Mouse (Mus musculus) forebrain, embryonic 15.5 days (tissue): ENCODE results near the gene Gnb1. TPM values are rescaled to one million over a fixed set of nuclear protein-coding genes. Genes with fewer than 3 reads are reported as not detected.

Source experiments
- ATAC-seq: fragments of 200-750 bp; cut with Nextera tagmentation; replicated peaks from 2 replicates; pipeline ENCODE4 v1.8.0; 2017; ENCODE audit warnings: mild to moderate bottlenecking, moderate TSS enrichment, moderate library complexity
- H3K27ac ChIP-seq: fragments of 300-500 bp; sonication (generic); replicated peaks from 2 replicates; pipeline ENCODE4 v1.5.1; 2015; ENCODE audit warnings: mild to moderate bottlenecking, inconsistent platforms
- H3K27me3 ChIP-seq: fragments of 300-500 bp; sonication (generic); 2 replicates; pipeline ENCODE4 v1.6.1; 2015; ENCODE audit warnings: inconsistent platforms
- H3K36me3 ChIP-seq: fragments of 300-500 bp; sonication (generic); 2 replicates; pipeline ENCODE4 v1.6.1; 2015; ENCODE audit warnings: mild to moderate bottlenecking, inconsistent platforms
- H3K4me1 ChIP-seq: fragments of 300-500 bp; sonication (generic); 2 replicates; pipeline ENCODE4 v1.6.1; 2015; ENCODE audit warnings: inconsistent platforms
- H3K4me2 ChIP-seq: fragments of 300-500 bp; sonication (generic); replicated peaks from 2 replicates; pipeline ENCODE4 v1.6.1; 2015; ENCODE audit warnings: mild to moderate bottlenecking, inconsistent platforms
- H3K4me3 ChIP-seq: fragments of 300-500 bp; sonication (generic); 2 replicates; pipeline ENCODE4 v1.5.1; 2015; ENCODE audit warnings: mild to moderate bottlenecking, inconsistent platforms
- H3K9ac ChIP-seq: fragments of 300-500 bp; sonication (generic); replicated peaks from 2 replicates; pipeline ENCODE4 v1.6.1; 2015; ENCODE audit warnings: mild to moderate bottlenecking, inconsistent platforms
- H3K9me3 ChIP-seq: fragments of 300-500 bp; sonication (generic); 2 replicates; pipeline ENCODE4 v1.6.1; 2016; ENCODE audit warnings: inconsistent platforms
- WGBS: fragments of 180-500 bp; shearing (Covaris S2); methylation state at CpG from one replicate; pipeline ENCODE4 v1.1.7; 2015; ENCODE audit warnings: mixed read lengths; 5-methylcytosine and 5-hydroxymethylcytosine counted together
- polyA plus RNA-seq: library from polyadenylated mRNA; unstranded; fragments of >200 nt; fragmentation: Nextera tagmentation; extraction: Ambion mirVana; gene quantifications from 2 replicates; pipeline ENCODE4 v1.2.1, GENCODE M21; 2015

Gene Gnb1
- polyA plus RNA-seq: 1,112 and 1,114 TPM in 2 replicates

DNA sequence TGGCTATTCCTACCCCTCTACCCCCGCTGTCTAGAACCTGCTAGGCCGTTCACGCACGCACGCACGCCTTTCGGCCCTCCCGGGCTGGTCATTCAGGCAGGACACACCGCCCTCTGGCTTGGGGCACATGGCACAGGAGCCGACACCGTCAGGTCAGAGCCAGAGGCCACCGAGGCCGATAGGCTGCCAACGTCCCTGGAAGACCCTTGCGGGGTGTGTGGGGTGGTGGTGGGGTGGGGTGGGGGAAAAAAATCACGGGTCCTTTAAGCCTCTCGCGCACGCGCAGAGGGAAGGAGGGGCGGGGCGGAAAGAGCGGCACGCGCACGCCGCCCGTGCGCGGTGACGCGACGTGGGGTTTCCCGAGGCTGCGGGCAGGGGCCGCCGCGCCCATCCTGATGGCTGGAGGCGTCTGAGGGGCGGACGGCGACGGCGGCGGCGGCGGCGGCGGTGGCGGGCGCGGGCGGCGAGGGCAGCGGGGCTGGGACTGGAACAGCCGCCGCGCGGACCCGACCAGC, at the start of gene Gnb1:
TSS of gene Gnb1 (plus strand) at position 372 of the 515 bp plus-strand sequence.
- no peaks in the 10 kb centered on the region for H3K9me3 ChIP-seq
- H3K4me3 ChIP-seq: peak within 1 kb of the TSS; percentile 98
- peak within 1 kb of the TSS; percentile 69 for H3K4me2 ChIP-seq
- H3K4me1 ChIP-seq: peaks cover 53% of the 10 kb centered on the region
- peak; percentile 80 for ATAC-seq
- H3K9ac ChIP-seq: peak within 1 kb of the TSS; percentile 99
- H3K27me3 ChIP-seq: no peaks in the 10 kb centered on the region
- WGBS: under 1% methylated on average over 40 of the region's 60 CpGs
- no peaks in the 10 kb centered on the region for H3K36me3 ChIP-seq
- H3K27ac ChIP-seq: peak within 1 kb of the TSS; percentile 95

DNA sequence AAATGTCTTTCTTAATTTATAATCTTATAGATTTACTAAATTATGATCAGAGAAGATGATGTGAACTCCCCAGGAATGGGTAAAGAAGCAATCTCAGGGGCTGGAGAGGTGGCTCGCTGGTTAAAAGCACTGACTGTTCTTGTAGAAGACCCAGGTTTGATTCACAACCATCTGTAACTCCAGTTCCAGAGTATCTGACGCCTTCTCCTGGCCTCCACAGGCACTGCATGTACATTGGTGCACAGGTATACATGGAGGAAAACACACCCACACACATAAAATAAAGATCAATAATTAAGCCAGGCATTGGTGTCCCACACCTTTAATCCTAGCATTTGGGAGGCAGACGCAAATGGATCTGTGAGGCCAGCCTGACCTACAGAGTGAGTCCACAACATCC, 48.4 kb upstream of the Gnb1 start:
- 74% methylated on average over 3 of the region's 3 CpGs for WGBS
- no peak overlapping the region for H3K4me2 ChIP-seq
- ATAC-seq: no peak
- H3K4me3 ChIP-seq: no peak overlapping the region
- no peak overlapping the region for H3K27ac ChIP-seq
- no peaks in the 10 kb centered on the region for H3K9me3 ChIP-seq
- no peaks in the 10 kb centered on the region for H3K36me3 ChIP-seq
- no peaks in the 10 kb centered on the region for H3K27me3 ChIP-seq
- no peak overlapping the region for H3K9ac ChIP-seq
- no peaks in the 10 kb centered on the region for H3K4me1 ChIP-seq

DNA sequence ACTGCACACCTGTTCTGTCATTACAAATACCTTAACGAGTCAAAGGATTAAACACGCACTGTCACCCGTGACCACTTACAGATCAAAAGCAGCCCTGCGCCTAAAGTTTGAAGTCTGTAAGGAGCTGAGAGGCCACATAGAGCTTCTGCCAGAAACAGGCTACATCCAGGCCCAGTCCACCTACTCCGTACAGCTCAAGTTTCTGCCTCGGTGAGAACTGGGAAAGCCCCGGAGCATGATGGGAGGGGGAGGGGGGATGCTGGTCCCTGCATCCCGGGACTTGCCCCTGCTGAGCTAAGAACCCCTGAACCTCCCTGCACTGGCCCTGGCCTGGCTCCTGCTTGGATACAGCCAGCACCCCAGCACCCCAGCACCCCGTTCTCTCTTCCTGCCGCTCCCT, 39.6 kb upstream of the Gnb1 start:
- no peak for ATAC-seq
- no peak overlapping the region for H3K27ac ChIP-seq
- H3K27me3 ChIP-seq: no peaks in the 10 kb centered on the region
- H3K9ac ChIP-seq: no peak overlapping the region
- no peaks in the 10 kb centered on the region for H3K9me3 ChIP-seq
- H3K36me3 ChIP-seq: no peaks in the 10 kb centered on the region
- no peak overlapping the region for H3K4me3 ChIP-seq
- no peaks in the 10 kb centered on the region for H3K4me1 ChIP-seq
- WGBS: 27% methylated on average over 10 of the region's 10 CpGs
- no peak overlapping the region for H3K4me2 ChIP-seq

DNA sequence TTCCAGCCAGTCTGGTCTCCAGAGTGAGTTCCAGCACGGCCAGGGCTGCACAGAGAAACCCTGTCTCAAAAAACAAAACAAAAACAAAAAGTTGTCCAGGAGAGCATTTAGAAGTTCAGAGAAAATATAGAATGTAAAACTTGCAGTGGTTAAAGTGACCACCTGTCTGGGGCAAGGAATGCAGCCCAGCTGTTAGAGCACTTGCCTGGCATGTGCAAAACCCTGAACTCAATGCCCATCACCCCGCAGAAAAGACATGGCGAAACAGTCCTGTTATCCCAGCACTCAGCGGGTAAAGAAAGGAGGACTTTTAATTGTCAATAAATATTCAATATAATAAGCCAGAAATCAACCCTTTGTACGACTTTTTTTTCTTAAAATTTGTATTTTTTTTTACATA, 32.6 kb upstream of the Gnb1 start:
- H3K27ac ChIP-seq: no peak overlapping the region
- H3K27me3 ChIP-seq: no peaks in the 10 kb centered on the region
- H3K4me1 ChIP-seq: no peaks in the 10 kb centered on the region

DNA sequence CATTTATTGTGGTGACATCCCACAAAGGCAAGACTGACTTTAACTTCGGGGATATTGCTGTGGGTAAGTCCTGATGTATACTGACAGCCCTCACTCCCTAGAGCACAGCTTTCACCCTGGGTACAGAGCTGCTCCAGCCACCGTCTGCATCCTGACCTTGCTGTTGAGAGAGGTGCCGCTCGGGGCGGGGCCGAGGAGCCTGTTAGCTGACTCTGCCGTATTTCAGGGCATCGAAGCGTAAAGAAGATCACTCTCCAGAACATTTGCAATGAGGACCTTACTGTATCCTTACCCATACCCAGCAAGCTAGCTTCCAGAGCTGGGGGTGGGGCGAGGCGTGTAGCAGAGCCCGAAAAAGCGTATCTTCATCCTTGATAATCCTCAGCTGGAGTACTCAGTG, 28.1 kb upstream of the Gnb1 start:
- 86% methylated on average over 13 of the region's 13 CpGs for WGBS

More for the DNA sequence above, 32.6 kb upstream of the Gnb1 start:
- H3K9ac ChIP-seq: no peak overlapping the region
- WGBS: 84% methylated on average over 5 of the region's 5 CpGs
- H3K4me3 ChIP-seq: no peak overlapping the region
- H3K36me3 ChIP-seq: no peaks in the 10 kb centered on the region
- no peaks in the 10 kb centered on the region for H3K9me3 ChIP-seq
- H3K4me2 ChIP-seq: no peak overlapping the region
- ATAC-seq: no peak

DNA sequence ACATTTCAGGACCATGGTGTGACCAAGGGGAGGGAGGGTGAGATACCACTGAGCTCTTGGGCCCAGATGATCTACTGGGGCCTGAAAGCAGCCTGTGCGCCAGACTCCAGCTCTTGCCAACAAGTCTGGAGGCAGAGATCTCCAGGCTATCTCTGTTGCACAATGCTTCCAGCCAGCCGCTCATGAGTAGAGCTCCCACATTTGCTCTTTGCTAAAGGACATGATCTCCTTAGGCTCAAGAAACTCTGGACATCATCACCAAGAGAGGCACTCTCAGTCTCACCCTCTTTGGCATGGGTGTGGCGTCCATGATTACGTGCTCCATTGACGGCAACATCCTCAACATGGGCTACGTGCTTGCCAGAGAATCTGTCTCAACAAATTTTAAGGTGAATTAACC, 27.6 kb upstream of the Gnb1 start:
- 80% methylated on average over 6 of the region's 6 CpGs for WGBS
- ATAC-seq: no peak
- no peaks in the 10 kb centered on the region for H3K9me3 ChIP-seq

More for the DNA sequence above, 28.1 kb upstream of the Gnb1 start:
- Histone ChIP-seq H3K4me1 (no peaks in the 10 kb centered on the region), H3K9me3 (no peaks in the 10 kb centered on the region), H3K4me2 (no peak overlapping the region), H3K36me3 (no peaks in the 10 kb centered on the region), H3K9ac (no peak overlapping the region), H3K27ac (no peak overlapping the region), H3K27me3 (no peaks in the 10 kb centered on the region), H3K4me3 (no peak overlapping the region)
- ATAC-seq: no peak

DNA sequence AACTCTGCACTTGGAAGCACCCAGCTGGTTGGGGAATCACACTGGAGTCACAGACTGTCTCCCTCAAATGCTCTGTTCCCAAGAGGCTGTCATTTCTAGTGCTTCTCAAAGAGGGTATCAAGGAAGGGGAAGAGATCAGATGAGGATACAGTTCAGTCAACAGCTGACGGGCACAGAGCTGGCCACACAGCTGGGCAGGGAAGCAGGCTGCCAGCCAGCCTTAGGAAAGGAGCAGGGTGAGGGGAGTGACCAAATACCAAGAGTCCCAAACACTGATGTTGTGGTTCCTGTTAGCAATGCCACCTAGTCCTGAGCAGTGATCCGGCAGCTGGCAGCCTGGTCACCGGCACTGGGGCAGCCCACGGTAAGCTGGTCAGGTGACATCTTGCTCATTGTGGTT, 27.1 kb upstream of the Gnb1 start:
- no peaks in the 10 kb centered on the region for H3K9me3 ChIP-seq

More for the DNA sequence above, 27.6 kb upstream of the Gnb1 start:
- Histone ChIP-seq H3K27me3 (no peaks in the 10 kb centered on the region), H3K36me3 (no peaks in the 10 kb centered on the region), H3K27ac (no peak overlapping the region), H3K4me2 (no peak overlapping the region), H3K9ac (no peak overlapping the region), H3K4me3 (no peak overlapping the region), H3K4me1 (no peaks in the 10 kb centered on the region)

DNA sequence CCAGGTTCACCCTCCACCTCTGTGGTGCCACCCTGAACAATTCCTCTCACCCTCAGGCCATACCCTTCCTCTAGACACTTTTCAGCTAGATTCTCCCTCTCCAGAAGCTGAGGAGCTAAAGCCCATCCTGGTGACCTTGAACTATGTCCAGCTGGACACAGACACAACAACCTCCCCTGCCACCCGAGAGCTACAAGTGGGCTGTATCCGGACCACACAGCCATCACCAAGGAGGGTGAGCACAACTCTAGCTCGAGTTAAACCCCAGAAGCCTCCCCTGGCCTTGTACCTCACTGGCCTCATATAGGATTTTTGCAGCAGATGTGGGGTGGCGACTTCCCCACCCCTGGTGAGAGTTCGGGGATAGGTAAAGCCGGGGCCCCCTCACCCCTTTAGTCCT, 25.6 kb upstream of the Gnb1 start:
- no peak overlapping the region for H3K4me2 ChIP-seq
- no peak for ATAC-seq

More for the DNA sequence above, 27.1 kb upstream of the Gnb1 start:
- Histone ChIP-seq H3K36me3 (no peaks in the 10 kb centered on the region), H3K4me1 (0 out of 2 replicates have a peak, but pooled peaks cover 1% of the 10 kb centered on the region), H3K4me3 (no peak overlapping the region), H3K9ac (no peak overlapping the region), H3K27me3 (no peaks in the 10 kb centered on the region), H3K4me2 (no peak overlapping the region), H3K27ac (no peak overlapping the region)
- no peak for ATAC-seq
- WGBS: 85% methylated on average over 4 of the region's 4 CpGs

DNA sequence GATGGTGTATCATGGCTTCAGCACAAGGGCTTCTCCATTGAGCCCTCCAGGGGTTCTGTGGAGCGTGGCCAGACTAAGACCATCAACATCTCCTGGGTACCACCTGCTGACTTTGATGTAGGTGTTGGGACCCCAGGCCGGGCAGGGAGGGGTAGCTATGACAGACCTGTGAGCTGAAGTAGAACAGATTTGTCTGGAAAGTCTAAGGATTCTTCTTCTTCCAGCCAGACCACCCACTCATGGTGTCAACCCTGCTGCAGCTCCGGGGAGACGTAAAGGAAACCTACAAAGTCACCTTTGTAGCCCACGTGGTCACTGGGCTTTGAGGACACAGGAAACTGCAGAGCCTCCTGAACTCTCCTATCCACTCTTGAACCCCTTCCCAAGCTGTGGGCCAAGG, 25.1 kb upstream of the Gnb1 start:
- WGBS: 90% methylated on average over 5 of the region's 5 CpGs
- H3K9ac ChIP-seq: no peak overlapping the region
- no peaks in the 10 kb centered on the region for H3K9me3 ChIP-seq
- no peak overlapping the region for H3K4me3 ChIP-seq
- 0 out of 2 replicates have a peak, but pooled peaks cover 3% of the 10 kb centered on the region for H3K4me1 ChIP-seq
- no peaks in the 10 kb centered on the region for H3K36me3 ChIP-seq
- H3K27ac ChIP-seq: no peak overlapping the region
- no peaks in the 10 kb centered on the region for H3K27me3 ChIP-seq
- ATAC-seq: no peak
- no peak overlapping the region for H3K4me2 ChIP-seq

More for the DNA sequence above, 25.6 kb upstream of the Gnb1 start:
- H3K4me3 ChIP-seq: no peak overlapping the region
- no peaks in the 10 kb centered on the region for H3K9me3 ChIP-seq
- H3K4me1 ChIP-seq: 0 out of 2 replicates have a peak, but pooled peaks cover 3% of the 10 kb centered on the region
- WGBS: 78% methylated on average over 6 of the region's 6 CpGs
- H3K27ac ChIP-seq: no peak overlapping the region
- no peak overlapping the region for H3K9ac ChIP-seq
- H3K27me3 ChIP-seq: no peaks in the 10 kb centered on the region
- no peaks in the 10 kb centered on the region for H3K36me3 ChIP-seq

DNA sequence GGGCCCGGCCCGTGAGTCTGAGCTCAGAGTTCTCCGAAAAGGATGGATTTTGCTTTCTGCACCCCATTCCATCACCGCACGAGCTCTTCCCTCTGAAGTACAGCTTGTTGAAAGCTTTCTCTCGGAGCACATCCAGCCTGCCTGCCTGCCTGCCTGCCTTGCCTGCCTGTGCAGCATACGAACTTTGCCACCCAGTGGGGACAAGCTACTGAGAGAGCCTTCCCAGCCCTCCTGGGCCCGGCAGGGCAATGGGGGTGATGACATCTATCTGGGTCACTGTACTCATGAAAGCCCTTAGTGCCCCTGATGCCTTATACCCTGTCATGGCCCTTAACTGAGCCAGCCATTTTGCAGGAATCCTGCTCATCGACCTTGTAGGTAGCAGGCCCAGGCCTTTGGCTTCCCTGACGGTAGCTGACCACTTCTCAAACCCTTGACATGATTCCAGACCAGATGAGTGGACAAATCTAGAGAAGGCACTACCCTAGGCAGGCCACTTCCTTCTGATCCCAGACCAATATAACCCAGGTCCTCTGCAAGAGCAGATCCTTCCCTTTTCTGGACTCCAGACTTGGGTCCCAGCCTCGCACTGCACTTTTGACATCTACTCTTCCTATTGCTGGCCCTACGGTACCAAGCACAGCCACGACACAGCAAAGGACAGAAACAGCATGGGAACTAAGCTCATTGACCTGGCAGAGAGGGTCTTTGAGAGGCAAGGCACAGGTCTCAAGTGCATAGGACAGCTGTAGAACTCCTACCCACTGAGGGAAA, 23.7 kb upstream of the Gnb1 start:
- Histone ChIP-seq H3K4me1 (0 out of 2 replicates have a peak, but pooled peaks cover 3% of the 10 kb centered on the region), H3K27me3 (no peaks in the 10 kb centered on the region), H3K4me2 (no peak overlapping the region), H3K27ac (no peak overlapping the region), H3K4me3 (no peak overlapping the region), H3K9me3 (no peaks in the 10 kb centered on the region), H3K9ac (no peak overlapping the region), H3K36me3 (no peaks in the 10 kb centered on the region)
- 82% methylated on average over 13 of the region's 13 CpGs for WGBS
- no peak for ATAC-seq

DNA sequence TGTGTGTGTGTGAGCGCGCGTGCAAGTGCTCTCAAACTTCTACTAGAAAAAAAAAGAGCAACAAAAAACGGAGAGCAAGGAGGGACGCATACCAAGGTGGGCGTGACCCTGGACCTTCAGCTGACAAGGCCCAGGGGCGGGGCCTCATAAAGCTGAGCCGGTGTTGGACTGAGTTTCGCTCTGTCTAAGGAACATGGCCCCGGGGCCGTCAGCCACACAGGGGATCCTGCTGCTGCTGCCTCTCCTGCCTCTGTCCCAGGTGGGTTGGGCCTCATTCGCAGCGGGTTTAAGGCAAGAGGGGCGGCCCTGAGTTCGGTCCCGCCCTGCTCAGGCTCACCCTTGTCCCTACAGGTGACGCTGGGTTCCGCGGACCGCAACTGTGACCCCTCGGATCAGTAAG, 22.2 kb upstream of the Gnb1 start, which contains the start of gene Tmem52:
TSS of gene Tmem52 (plus strand) at position 163 of the 400 bp plus-strand sequence.
- no peak within 1 kb of the TSS for H3K4me2 ChIP-seq
- WGBS: 9% methylated on average over 21 of the region's 21 CpGs
- no peak within 1 kb of the TSS for H3K4me3 ChIP-seq
- H3K9me3 ChIP-seq: no peaks in the 10 kb centered on the region
- no peaks in the 10 kb centered on the region for H3K27me3 ChIP-seq
- peaks cover 13% of the 10 kb centered on the region for H3K4me1 ChIP-seq
- no peak within 1 kb of the TSS for H3K9ac ChIP-seq
- H3K36me3 ChIP-seq: no peaks in the 10 kb centered on the region
- no peak for ATAC-seq
- H3K27ac ChIP-seq: no peak within 1 kb of the TSS

DNA sequence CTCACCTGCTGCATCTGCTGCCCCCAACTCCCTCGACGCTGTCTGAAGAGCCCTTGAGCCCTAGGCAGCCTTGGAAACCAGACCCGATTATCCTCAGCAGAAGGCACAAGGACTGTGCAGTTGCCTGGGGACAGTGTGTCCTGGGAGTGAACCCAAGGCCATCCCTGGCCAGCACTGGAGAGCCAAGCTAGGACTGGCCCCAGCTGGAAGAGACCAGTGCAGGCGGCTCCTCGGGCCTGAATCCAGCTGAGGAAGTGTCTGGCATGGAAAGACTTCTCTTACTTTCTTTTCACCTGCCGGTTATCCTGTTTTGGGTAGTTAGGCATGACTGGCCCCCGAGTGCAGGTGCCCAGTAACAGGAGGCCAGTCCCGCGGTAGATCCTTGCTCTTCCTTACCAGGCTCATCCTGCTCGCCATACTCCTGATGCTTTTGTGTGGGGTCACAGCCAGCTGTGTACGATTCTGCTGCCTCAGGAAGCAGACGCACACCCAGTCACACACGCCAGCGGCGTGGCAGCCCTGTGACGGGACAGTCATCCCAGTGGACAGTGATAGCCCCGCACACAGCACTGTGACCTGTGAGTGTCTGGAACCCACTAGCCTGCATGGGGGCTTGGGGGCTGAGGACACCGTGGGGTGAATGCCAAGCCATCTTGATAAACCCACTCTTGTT, 21.4 kb upstream of the Gnb1 start:
- Histone ChIP-seq H3K27ac (no peak overlapping the region), H3K9me3 (no peaks in the 10 kb centered on the region), H3K9ac (no peak overlapping the region), H3K4me3 (no peak overlapping the region), H3K4me2 (no peak overlapping the region), H3K4me1 (peaks cover 13% of the 10 kb centered on the region), H3K36me3 (no peaks in the 10 kb centered on the region), H3K27me3 (no peaks in the 10 kb centered on the region)
- WGBS: 81% methylated on average over 18 of the region's 18 CpGs
- ATAC-seq: no peak
